Mouse (Mus musculus) layer of hippocampus, adult 8-10 months (tissue): Measurements from ENCODE around the gene Sec24b. TPM values are rescaled to one million over a fixed set of nuclear protein-coding genes. Genes with fewer than 3 reads are reported as not detected.

Experiments used
- DNase-seq, 2 experiments: peaks; one replicate each; pipeline ENCODE4 v3.0.0; 2022; ENCODE audit warnings: low spot score in 2 of 2
- total RNA-seq, 4 experiments: library from RNA; stranded (reverse); gene quantifications; 2 replicates each; pipeline ENCODE4 v1.2.4; 2022

The Sec24b gene
- 10 to 100 TPM; 51.2 to 84.4 (median 72.7) TPM for total RNA-seq

DNA sequence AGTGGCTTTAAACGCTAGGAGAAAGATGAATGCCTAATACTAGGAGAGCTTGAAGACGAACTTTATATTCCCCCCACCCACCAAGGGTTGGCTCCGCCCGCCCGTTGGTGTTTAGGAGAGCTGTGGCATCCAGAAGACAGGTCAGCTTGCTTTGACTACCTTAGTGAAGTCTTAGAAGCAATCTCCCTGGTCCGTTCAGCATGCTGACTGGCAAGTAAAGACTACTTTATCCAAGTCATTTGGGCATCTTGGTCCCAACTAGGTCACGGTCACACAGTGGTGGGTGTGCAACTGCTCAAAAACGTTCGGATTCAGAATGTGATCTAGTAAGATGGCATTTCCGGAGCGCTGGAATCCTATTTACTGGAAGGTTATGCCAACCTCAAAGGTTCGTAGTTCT lies at the start of gene Sec24b:
Gene Sec24b (minus strand): TSS at position 273 of the 400 bp plus-strand sequence.
- peak in 1 of 2 experiments; percentile 25 for DNase-seq

- no peak for DNase-seq
Observed at GRCm38 (mm10) chr3:130104471-130104870, 43.1 kb upstream of the Sec24b start.

DNA sequence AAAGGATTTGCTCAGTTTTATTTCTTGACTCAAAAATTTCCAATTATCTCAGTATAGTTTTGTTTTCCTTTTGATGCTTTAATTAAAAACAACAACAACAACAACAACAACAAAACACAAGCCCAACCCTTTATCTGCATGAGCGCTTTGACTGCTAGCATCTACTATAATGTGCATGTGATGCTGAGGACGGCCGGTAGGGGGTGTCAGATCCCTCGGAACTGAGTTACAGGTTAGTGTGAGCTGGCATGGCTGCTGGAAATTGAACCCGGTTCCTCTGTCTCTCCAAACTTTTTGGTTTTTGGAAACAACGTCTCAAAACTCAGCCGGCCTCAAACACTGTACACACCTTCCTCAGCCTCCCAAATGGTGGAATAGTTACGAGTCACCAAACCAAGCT lies 42.1 kb upstream of the Sec24b start:
- DNase-seq, result no peak

GRCm38 (mm10) chr3:130095160-130095781 lies 33.9 kb upstream of the Sec24b start:
- peak; percentile 17 to 46 for DNase-seq

DNA sequence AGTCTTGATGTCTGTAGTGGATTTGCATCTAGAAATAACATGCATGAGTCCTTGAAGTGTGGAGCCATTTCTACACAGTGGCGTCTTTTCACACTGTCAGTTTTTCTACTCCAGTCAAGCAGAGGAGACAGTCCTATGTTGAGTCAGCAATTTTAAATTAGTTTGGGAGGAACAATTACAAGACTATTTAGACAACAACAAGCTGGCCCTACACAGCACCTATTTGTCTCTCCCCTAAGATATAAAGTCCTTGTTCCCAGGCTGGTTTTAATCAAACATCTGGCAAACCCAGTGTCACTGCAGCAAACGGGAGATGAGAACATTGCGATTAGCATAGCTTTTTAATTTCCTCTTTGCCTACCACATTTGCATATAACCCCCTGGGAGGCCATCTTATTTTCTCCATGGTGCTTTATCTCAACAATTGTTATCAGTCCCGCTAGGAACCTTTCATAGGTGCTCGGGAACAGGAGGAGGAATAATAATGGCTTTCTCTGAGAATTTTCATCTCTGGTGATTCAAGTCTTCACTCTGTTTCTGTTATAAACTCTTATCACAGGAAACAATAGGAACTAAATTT lies 32.9 kb upstream of the Sec24b start:
- no peak for DNase-seq

DNA sequence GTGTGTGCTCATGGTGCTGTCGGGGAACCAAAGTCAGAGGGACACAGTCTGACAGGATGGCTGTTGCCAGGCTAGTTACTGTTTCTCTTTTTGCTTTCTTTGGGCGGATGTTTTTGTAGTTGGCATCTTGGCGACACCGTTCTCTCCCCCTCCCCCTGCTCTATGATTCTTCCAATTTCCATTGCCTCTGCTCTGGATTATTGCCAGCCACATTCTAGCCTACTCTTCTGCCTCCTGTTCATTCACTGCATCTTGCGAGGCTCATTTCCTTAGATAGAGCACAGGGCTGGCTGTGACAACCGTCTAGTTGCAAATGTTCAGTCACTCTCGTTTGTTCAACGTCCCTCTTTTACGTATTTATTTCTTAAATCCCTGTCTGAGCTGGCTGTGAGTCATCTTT lies 29.1 kb upstream of the Sec24b start:
- no peak for DNase-seq

DNA sequence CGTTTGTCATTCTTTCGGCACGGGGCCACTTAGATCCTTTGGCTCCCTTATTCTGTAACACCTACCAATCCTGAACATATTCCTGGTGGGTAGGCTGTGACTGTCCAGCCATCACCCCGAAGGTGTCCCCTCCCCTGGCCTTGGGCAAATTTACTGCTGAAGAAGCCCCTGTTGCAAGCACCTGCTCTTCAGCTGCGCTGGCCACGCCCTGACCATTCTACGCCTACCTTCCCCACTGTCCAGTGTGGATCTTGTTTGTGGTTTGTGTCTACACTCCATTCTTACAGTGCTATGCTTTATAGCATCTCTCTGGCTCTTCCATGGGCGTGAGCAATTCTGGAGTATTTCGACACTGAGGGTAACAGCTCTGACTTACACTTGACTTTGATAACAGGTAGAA lies 27.3 kb upstream of the Sec24b start:
- no peak for DNase-seq

GRCm38 (mm10) chr3:130087466-130087865 lies 26.1 kb upstream of the Sec24b start:
- DNase-seq, result no peak

- no peak for DNase-seq
Observed at GRCm38 (mm10) chr3:130086372-130087080, 25.2 kb upstream of the Sec24b start.

GRCm38 (mm10) chr3:130083312-130083711 lies 22.0 kb upstream of the Sec24b start:
- DNase-seq, result no peak

DNA sequence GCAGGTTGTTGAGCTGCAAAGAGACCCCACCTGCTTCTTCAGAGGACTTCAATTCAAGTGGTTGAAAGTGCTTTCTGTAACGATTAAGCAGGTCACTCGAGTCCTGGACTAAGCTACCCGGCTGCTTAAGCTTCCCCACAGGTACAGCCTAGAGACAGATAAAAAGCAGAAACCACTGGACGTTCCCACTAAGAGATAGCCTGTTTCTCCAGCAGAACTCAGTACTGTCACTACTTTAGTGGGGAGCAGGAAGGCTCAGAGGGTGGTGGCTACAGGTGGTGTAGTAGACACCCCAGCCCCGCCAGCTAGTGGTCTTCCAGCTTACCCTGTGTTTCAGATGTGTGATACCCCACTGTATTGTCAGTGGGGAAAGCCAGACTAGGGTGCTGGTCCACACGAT lies 19.3 kb upstream of the Sec24b start:
- no peak for DNase-seq

- peak; percentile 44 to 72 for DNase-seq
Observed at GRCm38 (mm10) chr3:130079794-130080193, 18.4 kb upstream of the Sec24b start.

- DNase-seq, result no peak
Observed at GRCm38 (mm10) chr3:130077291-130077690, 15.9 kb upstream of the Sec24b start.

- DNase-seq, result no peak
Observed at GRCm38 (mm10) chr3:130075746-130076145, 14.4 kb upstream of the Sec24b start.

DNA sequence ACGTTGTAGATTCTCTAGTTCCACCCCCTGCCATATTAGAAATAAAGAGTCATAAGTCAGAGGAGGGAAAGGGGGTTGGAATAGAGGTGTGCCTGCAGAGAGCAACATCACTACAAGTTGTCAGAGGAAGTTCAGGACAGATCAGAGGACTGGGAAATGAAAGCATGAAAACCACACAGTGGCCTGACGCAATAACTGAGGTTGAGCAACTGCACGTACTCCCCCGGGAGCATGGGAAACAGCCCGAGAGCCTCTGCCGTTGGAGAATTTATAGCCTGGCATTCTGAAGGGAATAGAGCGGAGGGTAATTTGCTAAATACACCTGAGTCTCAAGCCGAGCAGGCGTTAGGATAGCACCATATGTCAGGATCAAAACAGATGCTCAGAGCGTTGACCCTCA lies 11.7 kb upstream of the Sec24b start:
- no peak for DNase-seq

- no peak for DNase-seq
Observed at GRCm38 (mm10) chr3:130071918-130072317, 10.6 kb upstream of the Sec24b start.

DNA sequence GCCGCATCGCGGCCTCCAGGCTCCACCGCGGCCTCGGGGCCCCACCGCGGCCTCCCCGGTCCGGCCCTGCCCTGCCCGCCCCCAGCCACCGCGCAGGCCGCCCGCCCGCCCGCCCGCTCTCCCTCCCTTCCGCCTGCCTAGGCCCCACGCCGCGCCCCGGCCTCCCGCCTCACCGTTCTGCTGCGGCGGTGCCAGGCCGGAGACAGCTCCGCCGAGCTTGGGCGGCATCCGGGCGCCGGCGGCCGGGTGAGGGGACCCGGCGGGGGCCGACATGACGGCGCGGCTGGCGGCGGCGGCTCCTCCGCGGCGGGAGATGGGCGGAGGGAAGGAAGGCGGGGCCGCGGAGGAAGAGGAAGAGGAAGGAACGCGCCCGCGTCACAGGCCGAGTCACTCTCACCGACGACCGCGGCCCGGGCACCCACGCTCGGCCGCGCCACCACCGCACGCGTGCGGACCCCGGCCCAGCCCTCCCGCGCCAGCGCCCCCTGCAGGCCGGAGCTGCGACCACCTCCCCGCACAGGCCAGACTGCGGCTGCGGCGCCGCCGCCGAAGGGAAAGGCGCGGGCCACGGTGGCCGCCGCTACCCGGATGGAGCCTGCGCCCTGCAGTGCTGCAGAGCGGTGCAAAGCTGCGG lies 840 bp downstream of the Sec24b start:
- peak; percentile 44 to 76 for DNase-seq

GRCm38 (mm10) chr3:130059805-130060395 lies 1.5 kb downstream of the Sec24b start:
- DNase-seq, result peak in 1 of 2 experiments; percentile 17

GRCm38 (mm10) chr3:130058488-130058887 lies 2.9 kb downstream of the Sec24b start:
- DNase-seq, result no peak

DNA sequence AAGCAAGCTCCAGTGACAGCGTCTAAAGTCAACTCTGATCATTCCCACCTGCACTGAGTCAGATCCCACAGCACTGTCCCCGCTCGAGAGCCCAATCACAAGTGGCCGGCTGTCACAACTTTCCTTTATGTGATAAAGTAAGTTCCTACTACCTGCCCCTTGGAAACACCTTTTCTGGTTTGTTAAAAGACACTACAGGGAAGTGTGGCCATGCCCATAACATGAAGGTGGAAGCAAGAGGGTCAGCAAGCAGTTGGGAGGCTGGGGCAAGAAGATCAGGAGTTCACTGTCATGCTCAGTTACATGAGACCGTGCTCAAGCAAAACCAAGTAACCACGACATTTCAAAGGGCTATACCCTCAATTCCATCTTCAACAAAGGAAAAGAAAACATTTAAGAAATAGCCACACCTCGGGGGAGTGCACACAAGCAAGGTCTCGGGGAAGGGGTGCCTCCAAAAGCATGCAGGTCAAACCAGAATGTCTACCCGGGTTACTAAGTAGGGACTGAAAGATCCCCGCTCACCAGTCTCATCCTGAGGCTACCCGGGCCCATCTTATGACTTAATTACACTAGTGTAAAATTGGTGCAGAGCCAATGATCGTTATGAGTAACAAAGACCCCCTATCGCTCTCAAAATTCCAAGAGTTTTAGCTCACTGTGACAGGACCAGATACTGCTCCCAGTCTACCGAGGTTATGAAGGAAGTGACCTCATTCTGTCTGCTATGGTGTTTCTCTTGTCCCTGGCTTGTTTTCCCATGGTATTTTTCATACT lies 3.6 kb downstream of the Sec24b start:
- DNase-seq, result no peak
